In genomic region chr4:139617001-139617364, GRCm38 (mm10) we compare ENCODE assay signal across 7 mouse cellular contexts. TPM values are rescaled to one million over a fixed set of nuclear protein-coding genes. Genes with fewer than 3 reads are reported as not detected.
DNase-seq lines count a peak whose midpoint lies in the region; ATAC-seq lines count a peak whose summit lies in the region.

No protein-coding gene starts in this region.

- 59% methylated on average over 3 of the region's 3 CpGs for WGBS in intestine, embryonic 16.5 days
- 80% methylated on average over 3 of the region's 3 CpGs for WGBS in neural tube, embryonic 13.5 days

- no peak overlapping the region for H3K27ac ChIP-seq in intestine, embryonic 16.5 days (ENCODE audit: low read length)
- peak overlapping the region; percentile 11; the same call in 1 of the 2 replicates for H3K27ac ChIP-seq in neural tube, embryonic 13.5 days (replicated peaks)

- 0 out of 2 replicates have a peak, but pooled peaks have one; percentile 6 for ATAC-seq in intestine, embryonic 16.5 days
- no peak for ATAC-seq in neural tube, embryonic 13.5 days (ENCODE audit: low read depth)
- ATAC-seq in activated CD4-positive, CD25-positive, alpha-beta regulatory T cell, adult 4 months, result no peak

- H3K9me3 ChIP-seq in erythroblast, embryonic 14.5 days (ENCODE audit: control insufficient read depth, low read length), result peaks cover 13% of the 10 kb centered on the region
- 0 out of 2 replicates have a peak, but pooled peaks cover 4% of the 10 kb centered on the region for H3K9me3 ChIP-seq in intestine, embryonic 16.5 days (ENCODE audit: control insufficient read depth, low read length)
- 0 out of 2 replicates have a peak, but pooled peaks cover 3% of the 10 kb centered on the region for H3K9me3 ChIP-seq in neural tube, embryonic 13.5 days

- H3K27me3 ChIP-seq in erythroblast, embryonic 14.5 days (ENCODE audit: control insufficient read depth), result no peaks in the 10 kb centered on the region
- no peaks in the 10 kb centered on the region for H3K27me3 ChIP-seq in intestine, embryonic 16.5 days (replicated peaks; ENCODE audit: control insufficient read depth, insufficient read depth, low read length)
- H3K27me3 ChIP-seq in neural tube, embryonic 13.5 days, result no peaks in the 10 kb centered on the region

- peaks cover 26% of the 10 kb centered on the region for H3K4me1 ChIP-seq in erythroblast, embryonic 14.5 days (ENCODE audit: control insufficient read depth)
- 0 out of 2 replicates have a peak, but pooled peaks cover 4% of the 10 kb centered on the region for H3K4me1 ChIP-seq in intestine, embryonic 16.5 days (ENCODE audit: control insufficient read depth, insufficient read depth, low read length)
- peaks cover 23% of the 10 kb centered on the region for H3K4me1 ChIP-seq in neural tube, embryonic 13.5 days (replicated peaks)

- DNase-seq in lung, postnatal 10 days, result peak; percentile 48
- no peak for DNase-seq in lung, adult 18-20 months
- DNase-seq in spleen, postnatal 10 days (ENCODE audit: low spot score in 2 of 2), result no peak

- H3K4me3 ChIP-seq in erythroblast, embryonic 14.5 days (replicated peaks), result peak overlapping the region; percentile 66
- H3K4me3 ChIP-seq in intestine, embryonic 16.5 days (ENCODE audit: low read length), result peak overlapping the region; percentile 51
- H3K4me3 ChIP-seq in neural tube, embryonic 13.5 days, result 0 out of 2 replicates have a peak overlapping the region, but pooled peaks have one; percentile 25

- peaks cover 7% of the 10 kb centered on the region; the same call in 1 of the 2 replicates for H3K36me3 ChIP-seq in erythroblast, embryonic 14.5 days (ENCODE audit: control insufficient read depth)
- peaks cover 6% of the 10 kb centered on the region; the same call in 1 of the 2 replicates for H3K36me3 ChIP-seq in intestine, embryonic 16.5 days (ENCODE audit: control insufficient read depth, insufficient read depth, low read length)
- H3K36me3 ChIP-seq in neural tube, embryonic 13.5 days, result peaks cover 42% of the 10 kb centered on the region

- H3K9ac ChIP-seq in intestine, embryonic 16.5 days (ENCODE audit: low read depth, low read length), result peak overlapping the region; percentile 69; the same call in 1 of the 2 replicates
- 0 out of 2 replicates have a peak overlapping the region, but pooled peaks have one; percentile 50 for H3K9ac ChIP-seq in neural tube, embryonic 13.5 days

- peak overlapping the region; percentile 61 for H3K4me2 ChIP-seq in intestine, embryonic 16.5 days (ENCODE audit: low read depth, low read length)
- H3K4me2 ChIP-seq in neural tube, embryonic 13.5 days, result peak overlapping the region; percentile 43

RNA-seq across cellular contexts. Expression of gene Aldh4a1, which starts 5.7 kb away (rescaled TPM):
- polyA plus RNA-seq in erythroblast, embryonic 14.5 days (2012), result 0.75 and 0.77 TPM in 2 replicates
- 13.7 and 17.2 TPM in 2 replicates for polyA plus RNA-seq in intestine, embryonic 16.5 days (2015; fragmentation: Nextera tagmentation; extraction: Ambion mirVana)
- polyA plus RNA-seq in neural tube, embryonic 13.5 days (2015; fragmentation: Nextera tagmentation; extraction: Ambion mirVana), result 23.6 and 24.5 TPM in 2 replicates
- polyA plus RNA-seq in activated CD4-positive, CD25-positive, alpha-beta regulatory T cell, adult 4 months (2017; shearing (Covaris generic)), result 10 to 100 TPM in 1 of 2 experiments, 1 to 10 TPM in 1; 6.7 to 11.3 TPM

RNA-seq across cellular contexts. Expression of gene Gm21969, which starts 14.0 kb away (rescaled TPM):
- 0.01 and 0.14 TPM in 2 replicates for polyA plus RNA-seq in erythroblast, embryonic 14.5 days (2012)
- not detected in 2 replicates for polyA plus RNA-seq in intestine, embryonic 16.5 days (2015; fragmentation: Nextera tagmentation; extraction: Ambion mirVana)
- not detected in 2 replicates for polyA plus RNA-seq in neural tube, embryonic 13.5 days (2015; fragmentation: Nextera tagmentation; extraction: Ambion mirVana)
- polyA plus RNA-seq in activated CD4-positive, CD25-positive, alpha-beta regulatory T cell, adult 4 months (2017; shearing (Covaris generic)), result not detected

RNA-seq across cellular contexts. Expression of gene Tas1r2, which starts 36.4 kb away (rescaled TPM):
- not detected in 2 replicates for polyA plus RNA-seq in erythroblast, embryonic 14.5 days (2012)
- polyA plus RNA-seq in intestine, embryonic 16.5 days (2015; fragmentation: Nextera tagmentation; extraction: Ambion mirVana), result not detected in 2 replicates
- not detected in 2 replicates for polyA plus RNA-seq in neural tube, embryonic 13.5 days (2015; fragmentation: Nextera tagmentation; extraction: Ambion mirVana)
- not detected for polyA plus RNA-seq in activated CD4-positive, CD25-positive, alpha-beta regulatory T cell, adult 4 months (2017; shearing (Covaris generic))
